Mouse (Mus musculus): ENCODE results near the gene Drp2.

Gene Drp2

GRCm38 (mm10) chrX:134403863-134404583 lies at the start of gene Drp2:
Gene Drp2, plus strand, starts transcription at chrX:134404551.
- Histone ChIP-seq H3K36me3 (ENCODE audit: insufficient read depth, low read length) (no peaks in the 10 kb centered on the region), H3K9me3 (ENCODE audit: low read length) (no peaks in the 10 kb centered on the region), H3K4me3 (replicated peaks; ENCODE audit: low read length) (no peak within 1 kb of the TSS), H3K4me1 (replicated peaks; ENCODE audit: low read depth, low read length) (0 out of 2 replicates have a peak, but pooled peaks cover 4% of the 10 kb centered on the region), H3K27me3 (ENCODE audit: insufficient read depth, low read length) (peaks cover 3% of the 10 kb centered on the region; the same call in 1 of the 2 replicates)
- TF ChIP-seq NANOG (IDR thresholded peaks at IDR 0.05; ENCODE audit: borderline replicate concordance, low read length) (no peak), POU5F1 (IDR thresholded peaks at IDR 0.05; ENCODE audit: borderline replicate concordance, low read length) (no peak), CTCF (conservative IDR thresholded peaks at IDR 0.05; ENCODE audit: low read length) (no peak)

- Histone ChIP-seq H3K4me1 (replicated peaks; ENCODE audit: low read depth, low read length) (no peaks in the 10 kb centered on the region), H3K36me3 (ENCODE audit: insufficient read depth, low read length) (peaks cover 26% of the 10 kb centered on the region), H3K27me3 (ENCODE audit: insufficient read depth, low read length) (no peaks in the 10 kb centered on the region), H3K9me3 (ENCODE audit: low read length) (no peaks in the 10 kb centered on the region), H3K4me3 (replicated peaks; ENCODE audit: low read length) (no peak overlapping the region)
- TF ChIP-seq POU5F1 (IDR thresholded peaks at IDR 0.05; ENCODE audit: borderline replicate concordance, low read length) (no peak), CTCF (conservative IDR thresholded peaks at IDR 0.05; ENCODE audit: low read length) (no peak), NANOG (IDR thresholded peaks at IDR 0.05; ENCODE audit: borderline replicate concordance, low read length) (no peak)
These were observed 45.0 kb upstream of the Drp2 start for GRCm38 (mm10) chrX:134359336-134359735.

GRCm38 (mm10) chrX:134362156-134362555 lies 42.2 kb upstream of the Drp2 start:
- H3K4me3 ChIP-seq (replicated peaks; ENCODE audit: low read length), result no peak overlapping the region
- peaks cover 30% of the 10 kb centered on the region for H3K36me3 ChIP-seq (ENCODE audit: insufficient read depth, low read length)
- TF ChIP-seq CTCF (conservative IDR thresholded peaks at IDR 0.05; ENCODE audit: low read length) (no peak), POU5F1 (IDR thresholded peaks at IDR 0.05; ENCODE audit: borderline replicate concordance, low read length) (no peak), NANOG (IDR thresholded peaks at IDR 0.05; ENCODE audit: borderline replicate concordance, low read length) (no peak)
- no peaks in the 10 kb centered on the region for H3K4me1 ChIP-seq (replicated peaks; ENCODE audit: low read depth, low read length)
- no peaks in the 10 kb centered on the region for H3K27me3 ChIP-seq (ENCODE audit: insufficient read depth, low read length)
- H3K9me3 ChIP-seq (ENCODE audit: low read length), result no peaks in the 10 kb centered on the region

- Histone ChIP-seq H3K36me3 (ENCODE audit: insufficient read depth, low read length) (peaks cover 30% of the 10 kb centered on the region), H3K9me3 (ENCODE audit: low read length) (no peaks in the 10 kb centered on the region), H3K4me1 (replicated peaks; ENCODE audit: low read depth, low read length) (no peaks in the 10 kb centered on the region), H3K27me3 (ENCODE audit: insufficient read depth, low read length) (no peaks in the 10 kb centered on the region), H3K4me3 (replicated peaks; ENCODE audit: low read length) (no peak overlapping the region)
- TF ChIP-seq POU5F1 (IDR thresholded peaks at IDR 0.05; ENCODE audit: borderline replicate concordance, low read length), result no peak
- TF ChIP-seq CTCF (conservative IDR thresholded peaks at IDR 0.05; ENCODE audit: low read length), result no peak
- no peak for TF ChIP-seq NANOG (IDR thresholded peaks at IDR 0.05; ENCODE audit: borderline replicate concordance, low read length)
These were observed 38.9 kb upstream of the Drp2 start for GRCm38 (mm10) chrX:134365421-134365820.

GRCm38 (mm10) chrX:134366547-134366946 lies 37.8 kb upstream of the Drp2 start:
- no peak overlapping the region for H3K4me3 ChIP-seq (replicated peaks; ENCODE audit: low read length)
- no peaks in the 10 kb centered on the region for H3K9me3 ChIP-seq (ENCODE audit: low read length)
- no peak for TF ChIP-seq CTCF (conservative IDR thresholded peaks at IDR 0.05; ENCODE audit: low read length)
- TF ChIP-seq POU5F1 (IDR thresholded peaks at IDR 0.05; ENCODE audit: borderline replicate concordance, low read length), result no peak
- TF ChIP-seq NANOG (IDR thresholded peaks at IDR 0.05; ENCODE audit: borderline replicate concordance, low read length), result no peak
- H3K27me3 ChIP-seq (ENCODE audit: insufficient read depth, low read length), result no peaks in the 10 kb centered on the region
- no peaks in the 10 kb centered on the region for H3K4me1 ChIP-seq (replicated peaks; ENCODE audit: low read depth, low read length)
- peaks cover 23% of the 10 kb centered on the region for H3K36me3 ChIP-seq (ENCODE audit: insufficient read depth, low read length)

GRCm38 (mm10) chrX:134371279-134371678 lies 33.1 kb upstream of the Drp2 start:
- Histone ChIP-seq H3K4me1 (replicated peaks; ENCODE audit: low read depth, low read length) (no peaks in the 10 kb centered on the region), H3K36me3 (ENCODE audit: insufficient read depth, low read length) (no peaks in the 10 kb centered on the region), H3K27me3 (ENCODE audit: insufficient read depth, low read length) (no peaks in the 10 kb centered on the region), H3K4me3 (replicated peaks; ENCODE audit: low read length) (no peak overlapping the region), H3K9me3 (ENCODE audit: low read length) (no peaks in the 10 kb centered on the region)
- TF ChIP-seq NANOG (IDR thresholded peaks at IDR 0.05; ENCODE audit: borderline replicate concordance, low read length) (no peak), CTCF (conservative IDR thresholded peaks at IDR 0.05; ENCODE audit: low read length) (peak; percentile 53), POU5F1 (IDR thresholded peaks at IDR 0.05; ENCODE audit: borderline replicate concordance, low read length) (no peak)

- Histone ChIP-seq H3K9me3 (ENCODE audit: low read length) (no peaks in the 10 kb centered on the region), H3K27me3 (ENCODE audit: insufficient read depth, low read length) (no peaks in the 10 kb centered on the region), H3K36me3 (ENCODE audit: insufficient read depth, low read length) (no peaks in the 10 kb centered on the region), H3K4me1 (replicated peaks; ENCODE audit: low read depth, low read length) (no peaks in the 10 kb centered on the region), H3K4me3 (replicated peaks; ENCODE audit: low read length) (no peak overlapping the region)
- TF ChIP-seq POU5F1 (IDR thresholded peaks at IDR 0.05; ENCODE audit: borderline replicate concordance, low read length) (no peak), CTCF (conservative IDR thresholded peaks at IDR 0.05; ENCODE audit: low read length) (no peak), NANOG (IDR thresholded peaks at IDR 0.05; ENCODE audit: borderline replicate concordance, low read length) (no peak)
These were observed 30.2 kb upstream of the Drp2 start for GRCm38 (mm10) chrX:134374190-134374589.

GRCm38 (mm10) chrX:134384896-134385295 lies 19.5 kb upstream of the Drp2 start:
- Histone ChIP-seq H3K4me1 (replicated peaks; ENCODE audit: low read depth, low read length) (no peaks in the 10 kb centered on the region), H3K9me3 (ENCODE audit: low read length) (no peaks in the 10 kb centered on the region), H3K4me3 (replicated peaks; ENCODE audit: low read length) (no peak overlapping the region), H3K36me3 (ENCODE audit: insufficient read depth, low read length) (no peaks in the 10 kb centered on the region), H3K27me3 (ENCODE audit: insufficient read depth, low read length) (no peaks in the 10 kb centered on the region)
- no peak for TF ChIP-seq NANOG (IDR thresholded peaks at IDR 0.05; ENCODE audit: borderline replicate concordance, low read length)
- no peak for TF ChIP-seq POU5F1 (IDR thresholded peaks at IDR 0.05; ENCODE audit: borderline replicate concordance, low read length)
- TF ChIP-seq CTCF (conservative IDR thresholded peaks at IDR 0.05; ENCODE audit: low read length), result no peak
